Mouse (Mus musculus): ENCODE measurements at regions not wholly inside any gene's neighbourhood (a gene's known extent, or its start where the extent isn't known, plus 50 kb on each side); places are given as distances from the start of the nearest gene placed in this dataset.
A peak's percentile ranks its signal among the peaks of the same experiment; 100 is the strongest.

- no peak for DNase-seq (ENCODE audit: inconsistent ontology term)
Measured at GRCm38 (mm10) chr3:53393945-53394344, 69.2 kb downstream of the Nhlrc3 start.

- no peak for DNase-seq (ENCODE audit: inconsistent ontology term)
Measured at GRCm38 (mm10) chr3:53381704-53382581, 81.2 kb downstream of the Nhlrc3 start.

GRCm38 (mm10) chr3:53379519-53380181, 83.5 kb downstream of the Nhlrc3 start:
- DNase-seq (ENCODE audit: inconsistent ontology term) = no peak

GRCm38 (mm10) chr3:53376864-53377447, 86.2 kb downstream of the Nhlrc3 start:
- DNase-seq (ENCODE audit: inconsistent ontology term) = peak; percentile 55

GRCm38 (mm10) chr3:53372887-53373286, 90.2 kb downstream of the Nhlrc3 start:
- DNase-seq (ENCODE audit: inconsistent ontology term) = no peak

- peak; percentile 71 for DNase-seq (ENCODE audit: inconsistent ontology term)
Measured at GRCm38 (mm10) chr3:53371910-53372309, 91.2 kb downstream of the Nhlrc3 start.

GRCm38 (mm10) chr3:53361202-53361601, 101.9 kb downstream of the Nhlrc3 start:
- no peak for DNase-seq (ENCODE audit: inconsistent ontology term)

GRCm38 (mm10) chr3:53353693-53354092, 109.4 kb downstream of the Nhlrc3 start:
- DNase-seq (ENCODE audit: inconsistent ontology term) = no peak

GRCm38 (mm10) chr3:53353282-53353681, 109.8 kb downstream of the Nhlrc3 start:
- DNase-seq (ENCODE audit: inconsistent ontology term) = no peak

- DNase-seq (ENCODE audit: inconsistent ontology term) = no peak
Measured at GRCm38 (mm10) chr3:53343638-53344037, 119.5 kb downstream of the Nhlrc3 start.

- DNase-seq (ENCODE audit: inconsistent ontology term) = no peak
Measured at GRCm38 (mm10) chr3:53341304-53342206, 121.6 kb downstream of the Nhlrc3 start.

- DNase-seq (ENCODE audit: inconsistent ontology term) = no peak
Measured at GRCm38 (mm10) chr3:53338571-53338970, 124.6 kb downstream of the Nhlrc3 start.

- DNase-seq (ENCODE audit: inconsistent ontology term) = peak; percentile 52
Measured at GRCm38 (mm10) chr3:53334051-53334450, 129.1 kb downstream of the Nhlrc3 start.

GRCm38 (mm10) chr3:53329528-53329927, 133.6 kb downstream of the Nhlrc3 start:
- no peak for DNase-seq (ENCODE audit: inconsistent ontology term)

GRCm38 (mm10) chr3:53327424-53327823, 135.7 kb downstream of the Nhlrc3 start:
- no peak for DNase-seq (ENCODE audit: inconsistent ontology term)

GRCm38 (mm10) chr3:53326967-53327366, 136.2 kb downstream of the Nhlrc3 start:
- DNase-seq (ENCODE audit: inconsistent ontology term) = no peak

- no peak for DNase-seq (ENCODE audit: inconsistent ontology term)
Measured at GRCm38 (mm10) chr3:53325080-53325479, 138.1 kb downstream of the Nhlrc3 start.

- DNase-seq (ENCODE audit: inconsistent ontology term) = no peak
Measured at GRCm38 (mm10) chr3:53324386-53324785, 138.7 kb downstream of the Nhlrc3 start.

GRCm38 (mm10) chr3:53315449-53315848, 147.7 kb downstream of the Nhlrc3 start:
- DNase-seq (ENCODE audit: inconsistent ontology term) = no peak
